Mouse (Mus musculus) lung, embryonic 14.5 days (tissue): ENCODE results near the gene Gpr88. TPM values are rescaled to one million over a fixed set of nuclear protein-coding genes. Genes with fewer than 3 reads are reported as not detected.

Experiments
- ATAC-seq: fragments of 200-750 bp; cut with Nextera tagmentation; 2 replicates; pipeline ENCODE4 v1.8.0; 2017; ENCODE audit warnings: mild to moderate bottlenecking, moderate TSS enrichment, moderate library complexity; ENCODE audit not compliant: insufficient read depth
- DNase-seq: peaks from one replicate; pipeline ENCODE4 v3.0.0-alpha.2; 2015
- H3K27ac ChIP-seq: fragments of 300-500 bp; sonication (generic); 2 replicates; pipeline ENCODE4 v1.5.1; 2014; ENCODE audit warnings: low read depth, mild to moderate bottlenecking, moderate library complexity
- H3K27me3 ChIP-seq: fragments of 300-500 bp; sonication (generic); 2 replicates; pipeline ENCODE4 v1.6.1; 2014; ENCODE audit warnings: low read length, control low read depth; ENCODE audit not compliant: insufficient read depth
- H3K36me3 ChIP-seq: fragments of 300-500 bp; sonication (generic); 2 replicates; pipeline ENCODE4 v1.6.1; 2014; ENCODE audit warnings: control low read depth; ENCODE audit not compliant: insufficient read depth
- H3K4me1 ChIP-seq: fragments of 300-500 bp; sonication (generic); 2 replicates; pipeline ENCODE4 v1.6.1; 2014; ENCODE audit warnings: antibody characterized with exemption, control low read depth; ENCODE audit not compliant: insufficient read depth
- H3K4me2 ChIP-seq: fragments of 300-500 bp; sonication (generic); 2 replicates; pipeline ENCODE4 v1.6.1; 2014; ENCODE audit warnings: mild to moderate bottlenecking
- H3K4me3 ChIP-seq: fragments of 300-500 bp; sonication (generic); 2 replicates; pipeline ENCODE4 v1.5.1; 2014; ENCODE audit warnings: low read depth, low read length
- H3K9ac ChIP-seq: fragments of 300-500 bp; sonication (generic); 2 replicates; pipeline ENCODE4 v1.6.1; 2014
- H3K9me3 ChIP-seq: fragments of 300-500 bp; sonication (generic); 2 replicates; pipeline ENCODE4 v1.6.1; 2016; ENCODE audit warnings: low read depth, low read length, control low read depth
- CTCF ChIP-seq: IDR thresholded peaks from 2 replicates; pipeline ENCODE4 v1.5.1; 2016; ENCODE audit warnings: antibody characterized with exemption, low read depth
- WGBS: fragments of 180-500 bp; shearing (Covaris S2); extraction: QIAGEN DNeasy Blood & Tissue Kit; methylation state at CpG from one replicate; pipeline ENCODE4 v1.1.7; 2014; 5-methylcytosine and 5-hydroxymethylcytosine counted together
- polyA plus RNA-seq: library from polyadenylated mRNA; unstranded; fragments of >200 nt; fragmentation: Nextera tagmentation; extraction: Ambion mirVana; gene quantifications from 2 replicates; pipeline ENCODE4 v1.2.1, GENCODE M21; 2014

The Gpr88 gene
- polyA plus RNA-seq, 1 experiment from 2014 or later, result 1.3 TPM

- Histone ChIP-seq H3K4me3 (no peak overlapping the region), H3K36me3 (no peaks in the 10 kb centered on the region), H3K4me1 (peaks cover 12% of the 10 kb centered on the region), H3K27me3 (no peaks in the 10 kb centered on the region), H3K4me2 (no peak overlapping the region), H3K9me3 (no peaks in the 10 kb centered on the region), H3K9ac (no peak overlapping the region), H3K27ac (no peak overlapping the region)
- no peak for DNase-seq
- 33% methylated on average over 1 of the region's 1 CpGs for WGBS
- TF ChIP-seq CTCF, result no peak
- no peak for ATAC-seq
Observed at GRCm38 (mm10) chr3:116216261-116216660, 37.0 kb downstream of the Gpr88 start.

GRCm38 (mm10) chr3:116211639-116212038, 41.7 kb downstream of the Gpr88 start:
- no peaks in the 10 kb centered on the region for H3K9me3 ChIP-seq
- DNase-seq (no peak), ATAC-seq (no peak)
- no peak overlapping the region for H3K9ac ChIP-seq
- WGBS, result 52% methylated on average over 5 of the region's 5 CpGs
- H3K27ac ChIP-seq, result no peak overlapping the region; the same call in 1 of the 2 replicates
- TF ChIP-seq CTCF, result no peak
- no peaks in the 10 kb centered on the region for H3K36me3 ChIP-seq
- no peak overlapping the region for H3K4me2 ChIP-seq
- H3K27me3 ChIP-seq, result no peaks in the 10 kb centered on the region
- H3K4me1 ChIP-seq, result peaks cover 12% of the 10 kb centered on the region; the same call in 1 of the 2 replicates
- H3K4me3 ChIP-seq, result no peak overlapping the region

- Histone ChIP-seq H3K4me2 (0 out of 2 replicates have a peak overlapping the region, but pooled peaks have one; percentile 8), H3K4me3 (no peak overlapping the region), H3K36me3 (no peaks in the 10 kb centered on the region), H3K9me3 (no peaks in the 10 kb centered on the region), H3K27me3 (no peaks in the 10 kb centered on the region), H3K4me1 (peaks cover 20% of the 10 kb centered on the region), H3K27ac (peak overlapping the region; percentile 54; the same call in 1 of the 2 replicates), H3K9ac (no peak overlapping the region)
- DNase-seq (peak; percentile 80), ATAC-seq (peak; percentile 91)
- no peak for TF ChIP-seq CTCF
- 33% methylated on average over 8 of the region's 8 CpGs for WGBS
Observed at GRCm38 (mm10) chr3:116210720-116211121, 42.6 kb downstream of the Gpr88 start.

GRCm38 (mm10) chr3:116209214-116209613, 44.1 kb downstream of the Gpr88 start:
- ATAC-seq, result no peak
- H3K27ac ChIP-seq, result 0 out of 2 replicates have a peak overlapping the region, but pooled peaks have one; percentile 10
- H3K36me3 ChIP-seq, result no peaks in the 10 kb centered on the region
- no peaks in the 10 kb centered on the region for H3K9me3 ChIP-seq
- TF ChIP-seq CTCF, result peak; percentile 32; the same call in 1 of the 2 replicates
- H3K4me2 ChIP-seq, result no peak overlapping the region
- H3K4me1 ChIP-seq, result peaks cover 25% of the 10 kb centered on the region
- H3K9ac ChIP-seq, result no peak overlapping the region
- WGBS, result 57% methylated on average over 8 of the region's 8 CpGs
- DNase-seq, result peak; percentile 53
- H3K27me3 ChIP-seq, result no peaks in the 10 kb centered on the region
- no peak overlapping the region for H3K4me3 ChIP-seq

- no peak overlapping the region for H3K4me3 ChIP-seq
- ATAC-seq (no peak), DNase-seq (no peak)
- peaks cover 18% of the 10 kb centered on the region for H3K4me1 ChIP-seq
- no peak for TF ChIP-seq CTCF
- no peaks in the 10 kb centered on the region for H3K27me3 ChIP-seq
- no peaks in the 10 kb centered on the region for H3K9me3 ChIP-seq
- 42% methylated on average over 8 of the region's 8 CpGs for WGBS
- H3K36me3 ChIP-seq, result no peaks in the 10 kb centered on the region
- H3K9ac ChIP-seq, result no peak overlapping the region
- H3K4me2 ChIP-seq, result no peak overlapping the region
- H3K27ac ChIP-seq, result peak overlapping the region; percentile 58
Observed at GRCm38 (mm10) chr3:116206306-116206834, 46.9 kb downstream of the Gpr88 start.

GRCm38 (mm10) chr3:116205346-116206219, 47.7 kb downstream of the Gpr88 start:
- Histone ChIP-seq H3K9me3 (no peaks in the 10 kb centered on the region), H3K36me3 (no peaks in the 10 kb centered on the region), H3K4me1 (peaks cover 18% of the 10 kb centered on the region), H3K27ac (peak overlapping the region; percentile 58), H3K4me3 (no peak overlapping the region), H3K4me2 (no peak overlapping the region), H3K9ac (no peak overlapping the region), H3K27me3 (no peaks in the 10 kb centered on the region)
- WGBS, result 39% methylated on average over 13 of the region's 13 CpGs
- ATAC-seq (peak; percentile 72), DNase-seq (peak; percentile 88)
- TF ChIP-seq CTCF, result no peak

GRCm38 (mm10) chr3:116204643-116205042, 48.7 kb downstream of the Gpr88 start:
- Histone ChIP-seq H3K4me1 (peaks cover 14% of the 10 kb centered on the region), H3K4me3 (no peak overlapping the region), H3K36me3 (no peaks in the 10 kb centered on the region), H3K4me2 (no peak overlapping the region), H3K9ac (no peak overlapping the region), H3K27me3 (no peaks in the 10 kb centered on the region), H3K9me3 (no peaks in the 10 kb centered on the region), H3K27ac (peak overlapping the region; percentile 78)
- WGBS, result 60% methylated on average over 9 of the region's 9 CpGs
- DNase-seq, result no peak
- TF ChIP-seq CTCF, result no peak
- 0 out of 2 replicates have a peak, but pooled peaks have one; percentile 5 for ATAC-seq
